Mouse (Mus musculus) bone marrow macrophage, adult 2 months (primary cell): Measurements from ENCODE around the gene Nol9.

Source experiments
- CTCF ChIP-seq: IDR thresholded peaks from 2 replicates; pipeline ENCODE4 v1.5.1; 2012; ENCODE audit warnings: low read depth, mild to moderate bottlenecking, low read length, moderate library complexity
- POLR2A ChIP-seq: IDR thresholded peaks from 2 replicates; pipeline ENCODE4 v1.6.1; 2012; ENCODE audit warnings: mild to moderate bottlenecking, low read depth, low read length, borderline replicate concordance

DNA sequence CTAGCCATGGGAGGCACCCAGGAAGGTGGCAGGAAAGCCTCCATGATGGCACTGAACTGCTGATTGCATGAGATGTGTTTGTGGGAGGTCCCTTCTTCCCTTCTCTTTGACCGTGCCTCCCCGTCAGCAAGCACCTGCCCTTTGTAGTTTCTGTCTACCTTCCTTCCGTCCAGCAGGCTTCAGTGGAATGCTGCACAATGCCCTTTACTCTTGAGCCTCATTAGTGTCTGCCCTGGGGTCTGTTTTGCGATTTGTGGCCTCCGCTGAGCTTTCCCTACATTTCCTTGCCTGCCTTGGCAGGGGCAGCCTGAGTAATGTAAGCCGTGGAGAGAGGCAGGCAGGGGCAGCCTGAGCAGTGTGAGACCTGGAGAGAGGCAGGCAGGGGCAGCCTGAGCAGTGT is 5.5 kb downstream of the Nol9 start:
- no peak for TF ChIP-seq CTCF
- TF ChIP-seq POLR2A: no peak
